Mouse (Mus musculus): Measurements from ENCODE around the gene Grb10. TPM values are rescaled to one million over a fixed set of nuclear protein-coding genes. Genes with fewer than 3 reads are reported as not detected.

The Grb10 gene
- polyA plus RNA-seq, 1 experiment: 7.2 TPM

DNA sequence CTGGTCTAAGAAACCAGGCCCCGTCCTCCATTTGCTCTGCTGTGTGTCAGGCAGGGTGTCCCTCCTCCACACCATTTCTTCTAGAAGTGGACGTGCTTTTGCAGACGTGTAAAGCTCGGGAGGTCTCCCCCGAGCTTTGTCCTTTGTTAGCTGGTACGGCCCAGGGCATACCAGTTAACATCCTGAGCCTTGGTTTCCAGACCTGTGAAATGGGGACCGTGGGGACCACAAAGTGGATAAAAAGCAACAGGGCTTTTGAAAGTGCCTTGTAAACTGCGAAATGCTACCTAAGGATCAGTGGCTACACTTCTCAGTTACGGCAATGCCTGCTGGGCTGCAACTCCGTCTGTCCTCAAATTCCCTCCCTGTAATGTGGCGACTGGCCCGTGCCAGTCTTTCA, 3.2 kb downstream of the Grb10 start:
- H3K27me3 ChIP-seq (replicated peaks): peaks cover 73% of the 10 kb centered on the region
- no peaks in the 10 kb centered on the region for H3K9me3 ChIP-seq
- no peaks in the 10 kb centered on the region for H3K36me3 ChIP-seq (replicated peaks; ENCODE audit: low read length)
- peaks cover 28% of the 10 kb centered on the region for H3K4me1 ChIP-seq
- TF ChIP-seq FLI1 (IDR thresholded peaks at IDR 0.05; ENCODE audit: low read length): no peak
- TF ChIP-seq GATA1 (IDR thresholded peaks at IDR 0.05; ENCODE audit: borderline replicate concordance, low read length): no peak
- peak overlapping the region; percentile 79 for H3K4me3 ChIP-seq (replicated peaks)

DNA sequence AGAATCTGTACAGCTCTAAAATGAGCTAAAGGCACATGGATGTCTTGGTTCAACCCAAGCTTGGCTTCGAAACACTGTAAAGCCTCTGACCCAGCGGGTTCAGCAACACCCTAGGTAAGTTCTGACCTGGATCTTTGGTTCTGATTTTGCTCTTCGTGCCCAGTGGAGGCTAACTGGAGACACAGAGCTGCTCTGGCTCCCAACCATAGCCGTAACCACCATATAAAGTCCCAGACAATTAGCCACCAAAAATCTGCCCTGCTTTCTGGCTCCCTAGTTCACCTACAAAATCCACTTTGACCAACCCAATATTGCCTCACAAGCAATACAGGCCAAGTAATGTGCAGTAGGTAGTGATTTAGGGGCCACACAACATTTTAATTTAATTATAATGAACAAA, 3.7 kb downstream of the Grb10 start:
- peaks cover 69% of the 10 kb centered on the region for H3K27me3 ChIP-seq (replicated peaks)
- no peaks in the 10 kb centered on the region for H3K9me3 ChIP-seq
- H3K4me3 ChIP-seq (replicated peaks): no peak overlapping the region
- no peaks in the 10 kb centered on the region for H3K36me3 ChIP-seq (replicated peaks; ENCODE audit: low read length)
- no peak for TF ChIP-seq FLI1 (IDR thresholded peaks at IDR 0.05; ENCODE audit: low read length)
- TF ChIP-seq GATA1 (IDR thresholded peaks at IDR 0.05; ENCODE audit: borderline replicate concordance, low read length): no peak
- peaks cover 28% of the 10 kb centered on the region for H3K4me1 ChIP-seq

DNA sequence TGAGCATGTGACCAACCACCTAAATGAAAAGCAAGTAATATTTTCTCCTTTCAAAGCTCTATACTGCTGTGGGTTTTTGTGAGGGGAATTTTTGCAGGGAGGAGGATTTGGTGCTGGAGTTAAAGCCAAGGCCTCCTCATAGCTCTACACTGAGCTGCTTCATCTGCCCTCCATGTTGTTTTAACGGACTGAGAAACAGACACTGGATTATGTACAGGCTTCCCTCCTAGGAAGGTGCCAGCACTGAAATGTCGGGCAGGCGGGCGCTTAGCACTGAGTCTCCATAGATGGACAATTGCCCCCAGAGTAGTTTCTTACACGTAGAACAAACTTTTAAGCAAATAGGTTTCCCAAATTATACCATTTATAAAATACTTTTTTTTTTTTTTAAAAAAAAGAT, 4.1 kb downstream of the Grb10 start:
- TF ChIP-seq FLI1 (IDR thresholded peaks at IDR 0.05; ENCODE audit: low read length) (no peak), GATA1 (IDR thresholded peaks at IDR 0.05; ENCODE audit: borderline replicate concordance, low read length) (no peak)
- no peaks in the 10 kb centered on the region for H3K36me3 ChIP-seq (replicated peaks; ENCODE audit: low read length)
- no peaks in the 10 kb centered on the region for H3K9me3 ChIP-seq
- peaks cover 66% of the 10 kb centered on the region for H3K27me3 ChIP-seq (replicated peaks)
- no peak overlapping the region for H3K4me3 ChIP-seq (replicated peaks)
- peaks cover 28% of the 10 kb centered on the region for H3K4me1 ChIP-seq

DNA sequence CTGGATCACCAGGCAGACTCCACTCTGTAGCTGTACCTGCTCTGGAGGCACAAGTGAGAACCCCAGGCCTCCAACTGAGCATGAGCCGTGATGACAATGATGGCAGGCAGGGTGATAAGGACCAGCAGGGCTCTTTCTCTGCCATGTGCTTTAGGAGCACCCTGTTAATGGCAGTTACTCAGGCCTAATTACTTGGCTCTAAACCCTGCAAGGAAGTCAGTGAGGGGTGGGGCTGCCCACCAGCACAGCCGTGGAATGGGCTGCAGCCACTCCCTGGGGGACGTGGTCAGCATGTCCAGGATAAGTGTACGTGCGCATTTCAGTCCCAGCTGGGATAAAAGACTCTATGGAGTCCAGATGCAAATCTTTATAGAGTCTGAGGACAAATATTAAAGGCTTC, 5.7 kb downstream of the Grb10 start:
- Histone ChIP-seq H3K9me3 (no peaks in the 10 kb centered on the region), H3K4me3 (replicated peaks) (peak overlapping the region; percentile 38), H3K36me3 (replicated peaks; ENCODE audit: low read length) (peaks cover 2% of the 10 kb centered on the region), H3K27me3 (replicated peaks) (peaks cover 63% of the 10 kb centered on the region), H3K4me1 (peaks cover 27% of the 10 kb centered on the region)
- TF ChIP-seq GATA1 (IDR thresholded peaks at IDR 0.05; ENCODE audit: borderline replicate concordance, low read length) (no peak), FLI1 (IDR thresholded peaks at IDR 0.05; ENCODE audit: low read length) (no peak)

DNA sequence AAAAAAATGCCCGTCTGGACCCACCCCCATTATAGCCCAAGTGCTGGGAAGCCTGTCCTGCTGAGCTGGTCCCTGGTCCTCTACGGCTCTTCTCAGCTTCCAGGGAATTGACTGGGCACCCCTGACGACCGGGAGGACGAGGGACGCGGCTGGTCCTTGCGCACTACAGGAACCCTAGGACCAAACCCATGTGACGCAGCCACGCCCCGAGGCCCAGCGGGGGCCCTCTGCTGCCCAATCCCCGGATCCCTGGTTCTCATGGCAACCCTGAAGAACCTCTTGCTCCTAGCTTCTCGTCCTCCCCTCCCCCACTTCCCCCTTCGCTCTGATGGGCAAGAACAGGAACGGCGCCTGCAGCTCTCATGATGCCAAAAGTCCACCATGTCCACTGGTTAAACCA, 11.8 kb downstream of the Grb10 start:
- TF ChIP-seq GATA1 (IDR thresholded peaks at IDR 0.05; ENCODE audit: borderline replicate concordance, low read length) (no peak), FLI1 (IDR thresholded peaks at IDR 0.05; ENCODE audit: low read length) (no peak)
- Histone ChIP-seq H3K36me3 (replicated peaks; ENCODE audit: low read length) (peaks cover 17% of the 10 kb centered on the region), H3K27me3 (replicated peaks) (peaks cover 60% of the 10 kb centered on the region), H3K4me1 (peaks cover 15% of the 10 kb centered on the region), H3K9me3 (peaks cover 20% of the 10 kb centered on the region), H3K4me3 (replicated peaks) (no peak overlapping the region)

DNA sequence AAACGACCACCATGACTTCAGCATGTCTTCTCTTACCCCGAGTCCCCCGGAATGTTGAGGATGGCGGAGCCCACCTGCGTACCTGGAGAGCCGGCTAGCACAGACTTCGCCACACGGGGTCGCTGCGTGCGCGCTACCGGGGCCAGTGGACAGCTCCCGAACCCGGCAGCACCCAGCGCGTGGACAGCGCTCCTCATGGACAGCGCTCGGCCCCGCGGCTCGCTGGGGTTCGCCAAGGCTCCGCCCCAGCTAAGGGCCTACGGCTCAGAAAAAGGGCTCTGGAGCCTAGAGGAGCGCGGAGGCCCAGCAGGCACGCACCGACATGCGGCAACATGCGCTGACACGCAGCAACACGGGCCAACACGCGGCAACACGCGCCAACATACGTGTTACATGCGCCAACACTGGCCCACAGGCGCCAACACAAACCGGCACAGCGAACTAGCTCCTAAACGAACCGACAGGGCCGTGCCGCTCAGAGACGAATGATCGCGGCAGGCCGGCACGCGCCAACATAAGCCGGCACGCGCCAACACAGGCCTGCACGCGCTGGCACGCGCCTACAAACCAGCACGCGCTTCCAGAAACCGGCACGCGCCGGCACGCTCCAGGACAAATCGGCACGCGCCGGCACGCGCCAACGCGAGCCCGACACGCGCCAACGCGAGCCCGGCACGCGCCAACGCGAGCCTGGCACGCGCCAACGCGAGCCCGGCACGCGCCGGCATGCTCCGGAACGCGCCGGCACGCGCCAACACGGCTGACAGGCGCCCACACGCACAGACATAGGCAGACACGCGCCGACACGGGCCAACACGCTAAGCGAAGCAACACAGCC, 12.5 kb downstream of the Grb10 start:
- Histone ChIP-seq H3K36me3 (replicated peaks; ENCODE audit: low read length) (peaks cover 17% of the 10 kb centered on the region), H3K27me3 (replicated peaks) (peaks cover 54% of the 10 kb centered on the region), H3K4me3 (replicated peaks) (peak overlapping the region; percentile 89), H3K4me1 (peaks cover 11% of the 10 kb centered on the region), H3K9me3 (peaks cover 20% of the 10 kb centered on the region)
- no peak for TF ChIP-seq GATA1 (IDR thresholded peaks at IDR 0.05; ENCODE audit: borderline replicate concordance, low read length)
- no peak for TF ChIP-seq FLI1 (IDR thresholded peaks at IDR 0.05; ENCODE audit: low read length)

DNA sequence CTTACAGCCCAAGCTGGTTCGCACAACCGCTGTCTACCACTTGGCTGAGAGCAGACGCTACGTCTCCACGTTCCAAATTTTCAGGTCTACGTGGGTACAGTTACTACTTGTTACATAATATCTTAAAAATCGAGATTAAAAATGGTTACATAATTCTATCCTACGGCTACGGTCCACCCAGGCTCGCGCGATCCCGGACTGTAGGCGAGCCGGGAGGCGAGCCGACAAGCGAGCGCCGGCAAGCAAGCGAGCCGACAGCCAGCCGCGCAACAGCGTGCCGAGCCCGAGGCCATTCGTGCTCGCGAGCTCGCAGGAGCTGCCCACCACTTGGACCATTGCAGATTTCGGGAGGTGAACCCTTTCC, 13.1 kb downstream of the Grb10 start:
- Histone ChIP-seq H3K4me3 (replicated peaks) (peak overlapping the region; percentile 12), H3K27me3 (replicated peaks) (peaks cover 53% of the 10 kb centered on the region), H3K36me3 (replicated peaks; ENCODE audit: low read length) (peaks cover 17% of the 10 kb centered on the region), H3K9me3 (peaks cover 20% of the 10 kb centered on the region), H3K4me1 (peaks cover 11% of the 10 kb centered on the region)
- TF ChIP-seq GATA1 (IDR thresholded peaks at IDR 0.05; ENCODE audit: borderline replicate concordance, low read length) (no peak), FLI1 (IDR thresholded peaks at IDR 0.05; ENCODE audit: low read length) (no peak)

DNA sequence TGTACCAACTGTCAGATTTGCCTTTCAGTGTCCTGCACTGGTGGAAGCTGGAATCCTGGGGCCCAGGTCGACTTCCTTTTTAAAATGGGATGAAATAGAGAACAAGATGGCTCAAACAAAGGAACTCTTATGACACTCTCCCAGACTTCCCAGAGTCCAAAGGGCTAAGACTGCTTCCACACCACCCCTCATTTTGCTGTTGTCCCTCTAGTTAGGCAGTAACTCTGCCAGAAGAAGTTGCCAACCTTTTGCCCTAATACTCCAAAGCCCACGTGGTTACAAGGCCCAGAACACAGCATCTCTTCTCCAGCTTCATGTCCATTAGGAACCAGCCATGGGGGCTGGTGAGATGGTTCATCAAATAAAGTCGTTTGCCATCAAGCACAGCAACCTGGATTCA, 15.4 kb downstream of the Grb10 start:
- peaks cover 17% of the 10 kb centered on the region for H3K36me3 ChIP-seq (replicated peaks; ENCODE audit: low read length)
- TF ChIP-seq FLI1 (IDR thresholded peaks at IDR 0.05; ENCODE audit: low read length): no peak
- TF ChIP-seq GATA1 (IDR thresholded peaks at IDR 0.05; ENCODE audit: borderline replicate concordance, low read length): no peak
- no peak overlapping the region for H3K4me3 ChIP-seq (replicated peaks)
- H3K27me3 ChIP-seq (replicated peaks): peaks cover 47% of the 10 kb centered on the region
- H3K9me3 ChIP-seq: peaks cover 20% of the 10 kb centered on the region
- H3K4me1 ChIP-seq: peaks cover 11% of the 10 kb centered on the region

DNA sequence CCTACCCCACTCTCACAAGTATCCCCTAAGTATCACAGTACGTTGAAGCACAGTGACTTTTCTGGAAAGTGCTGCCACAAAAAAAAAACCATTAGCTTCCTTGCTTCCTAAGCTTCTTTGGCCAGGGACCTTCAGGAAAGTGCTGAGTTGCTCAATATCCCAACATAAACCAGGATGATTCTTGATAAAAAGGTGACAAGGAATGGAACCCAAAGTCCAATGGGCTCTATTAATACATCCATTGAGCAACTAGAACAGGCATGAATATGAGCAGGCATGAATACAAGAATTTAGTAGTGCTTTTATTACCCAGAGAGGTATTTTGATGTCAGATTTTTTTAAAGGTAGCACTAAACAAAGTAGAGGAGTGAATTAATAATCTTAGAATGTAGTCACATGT, 18.8 kb downstream of the Grb10 start:
- Histone ChIP-seq H3K36me3 (replicated peaks; ENCODE audit: low read length) (peaks cover 3% of the 10 kb centered on the region), H3K9me3 (peaks cover 3% of the 10 kb centered on the region), H3K4me1 (no peaks in the 10 kb centered on the region), H3K4me3 (replicated peaks) (no peak overlapping the region), H3K27me3 (replicated peaks) (peaks cover 20% of the 10 kb centered on the region)
- no peak for TF ChIP-seq FLI1 (IDR thresholded peaks at IDR 0.05; ENCODE audit: low read length)
- TF ChIP-seq GATA1 (IDR thresholded peaks at IDR 0.05; ENCODE audit: borderline replicate concordance, low read length): no peak

DNA sequence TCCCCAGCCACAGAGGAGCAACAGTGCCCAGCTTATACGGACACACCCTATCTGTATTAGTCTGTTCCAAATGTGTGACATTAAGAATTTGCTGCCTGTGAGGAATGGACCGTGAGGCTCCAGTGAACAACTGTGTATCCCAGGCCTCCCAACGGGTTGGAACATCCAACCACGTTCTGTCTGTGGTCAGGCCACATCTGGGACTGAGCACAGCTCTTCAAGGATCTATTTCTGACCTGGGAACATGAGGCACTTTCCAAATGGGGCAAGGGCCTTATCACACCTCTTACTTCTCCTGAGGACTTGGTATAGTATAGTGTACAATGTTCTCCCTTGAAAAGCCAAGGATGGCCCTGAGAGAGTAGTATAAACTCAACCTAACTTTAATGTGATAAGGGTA, 19.9 kb downstream of the Grb10 start:
- Histone ChIP-seq H3K4me3 (replicated peaks) (no peak overlapping the region), H3K9me3 (peaks cover 9% of the 10 kb centered on the region), H3K27me3 (replicated peaks) (peaks cover 16% of the 10 kb centered on the region), H3K4me1 (no peaks in the 10 kb centered on the region), H3K36me3 (replicated peaks; ENCODE audit: low read length) (peaks cover 8% of the 10 kb centered on the region)
- no peak for TF ChIP-seq FLI1 (IDR thresholded peaks at IDR 0.05; ENCODE audit: low read length)
- TF ChIP-seq GATA1 (IDR thresholded peaks at IDR 0.05; ENCODE audit: borderline replicate concordance, low read length): no peak

All from megakaryocyte, embryonic 14.5 days (primary cell).